Mouse (Mus musculus) heart, adult 2 months (tissue): ENCODE measurements at regions not wholly inside any gene's neighbourhood (a gene's known extent, or its start where the extent isn't known, plus 50 kb on each side); places are given as distances from the start of the nearest gene placed in this dataset.

Experiments used
- CTCF ChIP-seq: fragments of 200-600 bp; IDR thresholded peaks from 2 replicates; pipeline ENCODE4 v1.8.1; 2022; ENCODE audit warnings: antibody characterized with exemption, mild to moderate bottlenecking, moderate library complexity
- EP300 ChIP-seq: fragments of 200-500 bp; IDR thresholded peaks from 2 replicates; pipeline ENCODE4 v1.6.1; 2011; ENCODE audit warnings: low read depth, low read length, control low read depth; ENCODE audit not compliant: insufficient read depth
- POLR2A ChIP-seq: fragments of 200-500 bp; IDR thresholded peaks from 2 replicates; pipeline ENCODE4 v1.6.1; 2011; ENCODE audit warnings: mild to moderate bottlenecking, low read depth, low read length, control low read depth; ENCODE audit not compliant: insufficient read depth

GRCm38 (mm10) chr16:49606500-49606899 lies 92.5 kb upstream of the Ift57 start:
- no peak for TF ChIP-seq CTCF
- TF ChIP-seq EP300 = no peak
- TF ChIP-seq POLR2A = no peak
